Mouse (Mus musculus): ENCODE data around the gene Xbp1.
"Not testable (repeated sequence)": the region's sequence is repeated elsewhere in the genome, so short reads cannot be mapped to it uniquely, and the experiment has no call there.

The Xbp1 gene

GRCm38 (mm10) chr11:5520412-5521265 is at the start of gene Xbp1:
TSS of gene Xbp1 (plus strand) at chr11:5520659.
- peak; percentile 99 for DNase-seq (ENCODE audit: low spot score)

- peak; percentile 86 for DNase-seq (ENCODE audit: low spot score)
Measured at GRCm38 (mm10) chr11:5474130-5474529, 46.3 kb upstream of the Xbp1 start.

GRCm38 (mm10) chr11:5475556-5476118 is 44.8 kb upstream of the Xbp1 start:
- DNase-seq (ENCODE audit: low spot score), result peak; percentile 54

GRCm38 (mm10) chr11:5476806-5477205 is 43.7 kb upstream of the Xbp1 start:
- DNase-seq (ENCODE audit: low spot score), result no peak

- no peak for DNase-seq (ENCODE audit: low spot score)
Measured at GRCm38 (mm10) chr11:5478193-5478592, 42.3 kb upstream of the Xbp1 start.

GRCm38 (mm10) chr11:5478831-5479230 is 41.6 kb upstream of the Xbp1 start:
- no peak for DNase-seq (ENCODE audit: low spot score)

GRCm38 (mm10) chr11:5482581-5482980 is 37.9 kb upstream of the Xbp1 start:
- no peak for DNase-seq (ENCODE audit: low spot score)

GRCm38 (mm10) chr11:5485193-5486011 is 35.1 kb upstream of the Xbp1 start:
- peak; percentile 97 for DNase-seq (ENCODE audit: low spot score)

GRCm38 (mm10) chr11:5489433-5489832 is 31.0 kb upstream of the Xbp1 start:
- DNase-seq (ENCODE audit: low spot score), result not testable (repeated sequence)

- no peak for DNase-seq (ENCODE audit: low spot score)
Measured at GRCm38 (mm10) chr11:5490989-5491656, 29.3 kb upstream of the Xbp1 start.

- no peak for DNase-seq (ENCODE audit: low spot score)
Measured at GRCm38 (mm10) chr11:5491912-5492311, 28.5 kb upstream of the Xbp1 start.

- DNase-seq (ENCODE audit: low spot score), result no peak
Measured at GRCm38 (mm10) chr11:5493869-5494268, 26.6 kb upstream of the Xbp1 start.

GRCm38 (mm10) chr11:5495286-5495832 is 25.1 kb upstream of the Xbp1 start:
- no peak for DNase-seq (ENCODE audit: low spot score)

GRCm38 (mm10) chr11:5495906-5496305 is 24.6 kb upstream of the Xbp1 start:
- DNase-seq (ENCODE audit: low spot score), result no peak

GRCm38 (mm10) chr11:5496559-5497248 is 23.8 kb upstream of the Xbp1 start:
- no peak for DNase-seq (ENCODE audit: low spot score)

GRCm38 (mm10) chr11:5498422-5498821 is 22.0 kb upstream of the Xbp1 start:
- DNase-seq (ENCODE audit: low spot score), result no peak

GRCm38 (mm10) chr11:5498931-5499661 is 21.4 kb upstream of the Xbp1 start:
- no peak for DNase-seq (ENCODE audit: low spot score)

- DNase-seq (ENCODE audit: low spot score), result no peak
Measured at GRCm38 (mm10) chr11:5499961-5500644, 20.4 kb upstream of the Xbp1 start.

GRCm38 (mm10) chr11:5500903-5501741 is 19.3 kb upstream of the Xbp1 start:
- no peak for DNase-seq (ENCODE audit: low spot score)
